Mouse (Mus musculus): Measurements from ENCODE around the gene Wbp2nl. TPM values are rescaled to one million over a fixed set of nuclear protein-coding genes. Genes with fewer than 3 reads are reported as not detected.
"Not testable (repeated sequence)": the region's sequence is repeated elsewhere in the genome, so short reads cannot be mapped to it uniquely, and the experiment has no call there.

Wbp2nl gene
- total RNA-seq, 4 experiments from 2014 or later: not detected

DNA sequence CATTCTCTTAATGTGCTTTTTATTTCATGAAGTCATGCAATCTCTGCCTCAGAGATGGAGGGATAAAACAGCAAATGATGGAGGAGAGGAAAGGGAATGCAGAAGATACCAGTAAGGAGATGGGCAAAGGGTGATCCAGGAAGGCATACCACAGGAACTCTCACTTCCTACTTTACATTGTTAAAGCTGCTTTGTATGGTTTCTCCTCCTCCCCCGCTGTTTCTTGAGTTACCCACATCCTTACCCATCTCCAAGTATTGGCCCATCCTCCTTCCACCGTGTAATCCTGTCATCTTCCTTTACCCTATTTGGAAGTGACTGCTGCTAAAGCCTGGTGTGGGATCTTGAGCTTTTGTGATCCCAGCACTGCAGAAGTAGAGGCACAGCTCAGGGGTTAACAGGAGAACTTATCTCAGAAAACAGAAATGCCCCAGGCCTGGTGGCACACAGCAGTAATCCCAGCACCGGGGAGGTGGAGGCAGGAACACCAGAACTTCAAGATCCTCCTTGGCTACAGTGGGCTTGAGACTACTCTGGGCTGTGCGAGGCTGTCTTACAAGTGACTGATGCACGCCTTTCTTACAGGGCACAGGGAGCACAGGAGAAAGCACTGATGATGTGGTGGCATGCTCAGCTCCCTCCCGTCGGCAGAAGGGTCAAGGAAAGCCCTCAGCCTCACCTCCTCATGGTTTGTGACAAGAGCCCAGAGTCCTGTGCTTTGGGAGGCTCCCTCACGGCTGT, 49.7 kb downstream of the Wbp2nl start:
- no peak for DNase-seq (ENCODE audit: low spot score in 2 of 2)

GRCm38 (mm10) chr15:82348999-82349341, 50.2 kb downstream of the Wbp2nl start:
- DNase-seq (ENCODE audit: low spot score in 2 of 2): no peak

DNA sequence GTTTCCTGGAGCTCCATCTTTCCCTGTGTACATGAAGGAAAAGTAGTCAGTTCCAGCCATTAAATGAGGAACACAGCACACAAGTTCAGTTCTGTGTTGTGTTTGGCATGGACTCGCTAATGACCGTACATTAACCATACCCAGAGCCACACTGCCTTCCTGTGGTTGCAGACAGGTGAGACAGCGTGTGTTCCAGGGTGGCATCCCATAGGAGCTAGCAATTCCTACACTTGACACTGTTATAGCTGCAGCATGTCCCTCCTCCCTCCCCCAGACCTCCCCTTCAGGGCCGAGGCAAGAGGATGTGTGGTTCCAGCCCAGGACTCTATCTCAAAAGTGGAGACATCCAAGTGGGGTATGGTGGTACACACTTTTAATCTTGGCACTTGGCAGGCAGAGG, 51.6 kb downstream of the Wbp2nl start:
- DNase-seq (ENCODE audit: low spot score in 2 of 2): no peak

DNA sequence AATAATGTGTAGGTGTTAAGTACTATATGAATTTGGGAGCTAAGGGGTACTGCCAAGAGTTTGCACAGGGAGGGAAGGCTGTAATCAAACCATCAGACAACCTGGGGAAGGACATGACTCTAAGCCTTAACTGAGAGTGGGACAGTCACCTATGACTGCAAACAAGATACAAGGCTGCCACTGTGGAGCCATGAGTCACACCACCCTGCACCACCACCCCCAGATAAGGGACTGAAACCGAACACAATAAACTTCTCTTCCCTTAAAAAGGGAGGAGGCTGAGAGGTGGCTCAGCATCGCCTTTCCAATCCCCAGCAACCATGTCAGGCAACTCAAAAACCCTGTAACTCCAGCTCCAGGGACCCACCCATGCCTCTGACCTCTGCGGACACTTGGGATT, 52.7 kb downstream of the Wbp2nl start:
- no peak for DNase-seq (ENCODE audit: low spot score in 2 of 2)

DNA sequence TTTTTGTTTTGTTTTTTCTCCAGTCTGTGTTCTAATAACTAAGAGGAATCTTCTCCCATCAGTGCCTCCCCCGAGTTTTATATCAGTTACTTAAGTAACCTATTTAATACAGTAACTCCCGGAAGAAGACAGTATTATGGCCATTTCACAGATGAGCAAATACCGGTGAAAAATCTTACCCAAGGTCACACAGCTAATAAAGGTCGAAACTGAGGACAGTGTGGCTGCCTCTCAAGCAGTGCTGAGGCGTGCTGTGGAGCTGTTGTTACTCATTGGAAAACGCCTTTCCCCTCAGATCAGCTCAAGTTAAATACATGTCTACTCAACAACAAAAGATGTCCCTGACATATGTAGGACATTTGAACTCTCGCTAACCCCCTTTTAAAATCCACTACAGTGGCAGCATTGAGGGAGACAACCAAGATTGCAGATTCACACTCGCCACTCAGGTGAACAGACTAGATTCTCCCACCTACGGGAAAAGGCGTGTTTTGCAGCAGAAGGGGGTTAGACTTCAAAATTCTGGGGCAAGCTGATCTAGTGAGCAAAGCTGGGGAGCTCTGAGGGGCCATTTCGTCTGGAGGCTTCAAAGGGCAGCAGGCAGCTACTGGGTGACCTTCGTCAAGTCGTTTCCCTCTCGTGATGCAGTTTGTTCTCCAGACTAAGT, 54.5 kb downstream of the Wbp2nl start:
- DNase-seq (ENCODE audit: low spot score in 2 of 2): no peak

- no peak for DNase-seq (ENCODE audit: low spot score in 2 of 2)
These were observed 55.0 kb downstream of the Wbp2nl start for GRCm38 (mm10) chr15:82353745-82354113.

DNA sequence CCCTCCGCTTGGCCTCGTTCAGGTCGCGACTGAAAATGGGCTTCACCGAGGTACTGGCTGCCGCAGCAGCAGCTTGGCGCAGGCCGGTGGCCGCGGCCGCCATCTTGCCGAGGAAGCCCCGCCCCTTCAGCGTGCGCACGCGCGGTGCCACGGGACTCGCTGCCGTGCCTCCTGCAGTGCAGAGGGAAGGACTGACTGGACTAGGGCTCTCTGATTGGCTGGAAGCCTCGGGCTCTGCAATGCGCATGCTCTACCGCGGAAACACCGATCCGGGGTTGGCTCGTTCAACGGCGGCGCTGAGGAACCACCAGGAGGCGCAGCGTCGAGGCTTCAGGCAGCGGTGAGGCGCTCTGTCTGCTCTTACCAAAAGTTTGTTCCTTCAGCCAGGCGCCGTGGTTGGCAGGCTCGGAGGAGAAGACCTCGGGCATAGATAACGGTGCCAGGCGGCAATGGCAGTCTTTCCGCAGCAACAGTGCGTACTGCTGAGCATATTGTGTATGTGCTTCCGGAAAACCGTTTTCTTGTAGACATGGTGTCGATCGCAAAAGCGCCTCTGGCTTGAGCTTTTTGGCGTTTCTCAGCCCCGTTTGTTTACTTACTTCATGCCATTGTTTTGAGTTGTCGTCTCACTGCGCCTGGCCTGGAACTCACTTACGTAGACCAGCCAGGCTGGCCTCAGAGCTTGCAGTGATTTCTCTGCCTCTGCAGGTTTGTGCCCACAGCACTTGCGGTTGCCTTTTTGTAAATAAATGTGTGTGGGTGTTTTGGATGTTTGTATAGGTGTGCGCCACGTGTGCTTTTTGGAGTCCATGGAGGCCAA, 55.6 kb downstream of the Wbp2nl start, which contains the start of gene Ndufa6:
Gene Ndufa6 (minus strand): TSS at position 197 of the 820 bp plus-strand sequence.
- DNase-seq (ENCODE audit: low spot score in 2 of 2): peak; percentile 96 to 97

- no peak for DNase-seq (ENCODE audit: low spot score in 2 of 2)
These were observed 59.9 kb downstream of the Wbp2nl start for GRCm38 (mm10) chr15:82358431-82359260.

DNA sequence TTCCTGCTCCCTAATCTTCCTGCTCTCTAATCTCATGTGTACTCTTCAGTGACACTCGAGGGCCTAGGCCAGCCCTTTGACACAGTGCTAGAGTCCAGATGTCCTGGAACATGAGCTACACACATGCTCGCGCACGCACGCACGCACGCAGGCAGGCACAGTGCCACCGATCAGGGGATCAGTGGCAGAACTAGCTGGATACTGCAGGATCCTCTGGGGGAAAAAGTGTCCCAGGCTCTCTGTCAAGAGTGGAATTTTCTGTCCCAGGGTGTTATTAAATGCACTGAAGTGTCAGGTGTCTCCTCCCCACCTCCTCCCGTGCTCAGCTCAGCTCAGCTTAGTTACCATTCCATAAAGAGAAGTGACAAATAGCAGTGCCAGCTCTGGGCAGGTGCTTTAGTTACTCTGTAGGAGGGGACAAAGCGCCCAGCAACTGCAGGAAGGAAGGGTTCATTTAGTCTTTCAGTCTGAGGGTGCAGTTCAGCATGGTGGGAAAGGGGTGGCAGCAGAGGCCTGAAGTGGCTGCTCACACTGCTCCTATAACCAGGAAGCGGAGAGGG, 62.8 kb downstream of the Wbp2nl start:
- DNase-seq (ENCODE audit: low spot score in 2 of 2): peak; percentile 2 to 4

DNA sequence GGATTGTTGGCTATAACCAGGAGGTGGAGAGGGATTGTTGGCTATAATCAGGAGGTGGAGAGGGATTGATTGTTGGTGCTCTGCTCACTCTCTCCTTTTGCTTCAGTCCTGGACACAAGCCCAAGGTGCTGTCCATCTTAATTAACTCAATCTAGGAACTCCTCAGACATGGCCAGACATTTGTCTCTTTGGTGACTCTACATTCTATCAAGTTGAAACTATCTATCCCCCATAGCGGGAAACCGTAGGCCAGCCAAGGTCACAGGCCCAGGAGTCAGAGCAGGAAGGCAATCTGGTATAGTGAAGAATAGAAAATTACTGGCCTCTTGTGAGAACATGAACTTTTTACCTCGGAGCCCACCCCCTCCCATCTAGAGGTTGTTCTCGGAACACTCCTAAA, 63.5 kb downstream of the Wbp2nl start:
- DNase-seq (ENCODE audit: low spot score in 2 of 2): no peak

GRCm38 (mm10) chr15:82363801-82364200, 65.0 kb downstream of the Wbp2nl start:
- DNase-seq (ENCODE audit: low spot score in 2 of 2): not testable (repeated sequence)

Other genes with a start within 250 kb of the Wbp2nl start
- gene 4930407I10Rik, start 239.8 kb upstream of the Wbp2nl start, total RNA-seq (2022): not detected
- gene Mei1, start 229.0 kb upstream of the Wbp2nl start, total RNA-seq (2022): under 1 TPM; 0.35 to 0.87 (median 0.66) TPM
- 10 to 100 TPM; 10.4 to 14.3 (median 13.0) TPM for gene Ccdc134, start 171.0 kb upstream of the Wbp2nl start, total RNA-seq (2022)
- 100 to 1,000 TPM; 175 to 214 (median 189) TPM for gene Srebf2, start 151.8 kb upstream of the Wbp2nl start, total RNA-seq (2022)
- 1 to 10 TPM; 1.6 to 3.5 (median 2.0) TPM for gene Shisa8, start 86.1 kb upstream of the Wbp2nl start, total RNA-seq (2022)
- gene Tnfrsf13c, start 74.6 kb upstream of the Wbp2nl start, total RNA-seq (2022): under 1 TPM in 2 of 4 experiments, not detected in 2; 0.69 to 0.80 TPM
- gene Cenpm, start 54.2 kb upstream of the Wbp2nl start, total RNA-seq (2022): 1 to 10 TPM; 2.6 to 4.8 (median 4.4) TPM
- gene 1500009C09Rik, start 46.6 kb upstream of the Wbp2nl start, total RNA-seq (2022): 100 to 1,000 TPM in 3 of 4 experiments, 10 to 100 TPM in 1; 91.7 to 112 (median 104) TPM
- 100 to 1,000 TPM; 583 to 608 (median 584) TPM for gene Sept3, start 24.1 kb upstream of the Wbp2nl start, total RNA-seq (2022)
- 10 to 100 TPM; 33.0 to 56.7 (median 43.1) TPM for gene Naga, start 40.0 kb downstream of the Wbp2nl start, total RNA-seq (2022)
- gene Pheta2, start 40.0 kb downstream of the Wbp2nl start, total RNA-seq (2022): 1 to 10 TPM in 1 of 4 experiments, under 1 TPM in 3; 0.22 to 1.2 (median 0.32) TPM
- gene Smdt1, start 40.0 kb downstream of the Wbp2nl start, total RNA-seq (2022): 100 to 1,000 TPM; 123 to 145 (median 138) TPM
- 100 to 1,000 TPM; 177 to 207 (median 191) TPM for gene Ndufa6, start 55.4 kb downstream of the Wbp2nl start, total RNA-seq (2022)
- 10 to 100 TPM; 46.4 to 55.0 (median 53.4) TPM for gene Cyp2d22, start 81.3 kb downstream of the Wbp2nl start, total RNA-seq (2022)
- gene Cyp2d11, start 95.1 kb downstream of the Wbp2nl start, total RNA-seq (2022): under 1 TPM in 1 of 4 experiments, not detected in 3; 0.45 TPM
- 1 to 10 TPM in 2 of 4 experiments, under 1 TPM in 1, not detected in 1; 0.41 to 1.2 (median 1.0) TPM for gene Cyp2d10, start 108.2 kb downstream of the Wbp2nl start, total RNA-seq (2022)
- gene Cyp2d9, start 134.5 kb downstream of the Wbp2nl start, total RNA-seq (2022): under 1 TPM in 1 of 4 experiments, not detected in 3; 0.29 TPM

Data from layer of hippocampus, adult 8-10 months (tissue).